Mouse (Mus musculus) midbrain, postnatal 0 days (tissue): ENCODE measurements around the gene Lasp1. TPM values are rescaled to one million over a fixed set of nuclear protein-coding genes. Genes with fewer than 3 reads are reported as not detected.

Experiments
- ATAC-seq: fragments of 200-750 bp; cut with Nextera tagmentation; 2 replicates; pipeline ENCODE4 v1.8.0; 2017; ENCODE audit warnings: moderate number of reproducible peaks, mild to moderate bottlenecking, moderate TSS enrichment, moderate library complexity; ENCODE audit not compliant: low FRiP score
- DNase-seq: peaks from one replicate; pipeline ENCODE4 v3.0.0-alpha.2; 2015; ENCODE audit warnings: low spot score
- H3K27ac ChIP-seq: fragments of 300-500 bp; sonication (generic); 2 replicates; pipeline ENCODE4 v1.5.1; 2014; ENCODE audit warnings: low read depth, mild to moderate bottlenecking, low read length, mixed read lengths
- H3K27me3 ChIP-seq: fragments of 300-500 bp; sonication (generic); 2 replicates; pipeline ENCODE4 v1.6.1; 2014; ENCODE audit warnings: low read length, control low read depth, mixed read lengths; ENCODE audit not compliant: insufficient read depth
- H3K36me3 ChIP-seq: fragments of 300-500 bp; sonication (generic); 2 replicates; pipeline ENCODE4 v1.6.1; 2014; ENCODE audit warnings: low read length, control low read depth, mixed read lengths; ENCODE audit not compliant: insufficient read depth
- H3K4me1 ChIP-seq: fragments of 300-500 bp; sonication (generic); 2 replicates; pipeline ENCODE4 v1.6.1; 2014; ENCODE audit warnings: mild to moderate bottlenecking, control low read depth, antibody characterized with exemption, low read length, mixed read lengths; ENCODE audit not compliant: insufficient read depth
- H3K4me2 ChIP-seq: fragments of 300-500 bp; sonication (generic); 2 replicates; pipeline ENCODE4 v1.6.1; 2014; ENCODE audit warnings: low read depth, mild to moderate bottlenecking, low read length, mixed read lengths; ENCODE audit not compliant: poor library complexity, severe bottlenecking
- H3K4me3 ChIP-seq: fragments of 300-500 bp; sonication (generic); 2 replicates; pipeline ENCODE4 v1.5.1; 2014; ENCODE audit warnings: low read depth, mild to moderate bottlenecking, low read length, moderate library complexity
- H3K9ac ChIP-seq: fragments of 300-500 bp; sonication (generic); replicated peaks from 2 replicates; pipeline ENCODE4 v1.6.1; 2014; ENCODE audit warnings: mild to moderate bottlenecking, low read length, moderate library complexity, mixed read lengths; ENCODE audit not compliant: poor library complexity, severe bottlenecking
- H3K9me3 ChIP-seq: fragments of 300-500 bp; sonication (generic); 2 replicates; pipeline ENCODE4 v1.6.1; 2016; ENCODE audit warnings: low read length, control low read depth
- CTCF ChIP-seq: IDR thresholded peaks from 2 replicates; pipeline ENCODE4 v1.5.1; 2016; ENCODE audit warnings: antibody characterized with exemption, mild to moderate bottlenecking
- WGBS: fragments of 180-500 bp; shearing (Covaris S2); extraction: QIAGEN DNeasy Blood & Tissue Kit; methylation state at CpG from one replicate; pipeline ENCODE4 v1.1.7; 2014; 5-methylcytosine and 5-hydroxymethylcytosine counted together
- polyA plus RNA-seq: library from polyadenylated mRNA; unstranded; fragments of >200 nt; fragmentation: Nextera tagmentation; extraction: Ambion mirVana; gene quantifications from 2 replicates; pipeline ENCODE4 v1.2.1, GENCODE M21; 2015
- total RNA-seq: library from RNA; depleted of rRNA; stranded (reverse); fragments of >200 nt; gene quantifications from 2 replicates; pipeline ENCODE4 v1.2.3, GENCODE M21; 2014

The Lasp1 gene
- total and polyA plus RNA-seq, 2 experiments from 2014 or later: 179 to 206 TPM

DNA sequence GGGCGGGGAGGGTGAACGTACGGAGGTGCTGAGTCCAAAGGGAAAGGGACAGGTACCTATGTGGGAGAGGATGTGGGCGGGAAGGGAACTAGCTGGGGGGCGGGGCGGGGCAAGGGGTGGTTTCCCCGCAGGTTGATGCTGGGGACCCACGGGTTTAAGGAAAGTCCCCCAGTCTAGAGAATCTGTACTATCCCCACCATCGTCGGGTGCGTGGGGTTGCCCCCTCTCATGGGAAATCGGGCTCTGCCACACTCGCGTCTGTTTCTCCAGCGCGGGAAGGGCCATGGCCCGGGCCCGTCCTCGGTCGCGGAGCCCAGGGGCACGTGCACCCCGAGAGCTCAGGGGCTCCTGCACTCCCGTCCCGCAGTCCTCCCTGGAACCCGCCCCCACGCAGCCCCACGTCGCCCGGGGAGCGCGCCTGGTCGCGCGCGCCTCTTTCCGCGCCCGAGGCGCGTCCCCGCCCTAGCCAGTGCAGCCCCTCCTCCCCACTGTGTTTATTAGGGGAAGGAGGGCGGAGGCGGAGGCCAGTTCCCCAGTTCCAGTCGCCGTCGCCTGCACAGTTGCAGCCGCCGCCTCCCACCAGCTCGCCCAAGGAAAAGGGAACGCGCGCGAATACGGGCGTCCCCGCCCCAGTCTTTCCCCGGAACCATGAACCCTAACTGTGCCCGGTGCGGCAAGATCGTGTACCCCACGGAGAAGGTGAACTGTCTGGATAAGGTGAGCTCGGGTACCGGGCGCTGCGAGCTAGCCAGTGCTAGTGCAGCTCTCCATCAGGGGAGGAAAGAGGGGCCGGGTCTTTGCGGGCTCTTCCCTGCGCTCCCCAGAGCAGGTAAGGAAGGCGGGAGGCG lies 570 bp downstream of the Lasp1 start:
- Histone ChIP-seq H3K27ac (peak overlapping the region; percentile 95), H3K36me3 (no peaks in the 10 kb centered on the region), H3K9ac (peak overlapping the region; percentile 85), H3K27me3 (no peaks in the 10 kb centered on the region), H3K4me1 (peaks cover 10% of the 10 kb centered on the region), H3K9me3 (no peaks in the 10 kb centered on the region), H3K4me3 (peak overlapping the region; percentile 89), H3K4me2 (peak overlapping the region; percentile 71)
- peak; percentile 86 for ATAC-seq
- under 1% methylated on average over 63 of the region's 71 CpGs for WGBS
- DNase-seq: peak; percentile 91
- no peak for TF ChIP-seq CTCF

GRCm38 (mm10) chr11:97799994-97800690 lies 1.3 kb downstream of the Lasp1 start:
- WGBS: 2% methylated on average over 32 of the region's 43 CpGs
- no peaks in the 10 kb centered on the region for H3K36me3 ChIP-seq

DNA sequence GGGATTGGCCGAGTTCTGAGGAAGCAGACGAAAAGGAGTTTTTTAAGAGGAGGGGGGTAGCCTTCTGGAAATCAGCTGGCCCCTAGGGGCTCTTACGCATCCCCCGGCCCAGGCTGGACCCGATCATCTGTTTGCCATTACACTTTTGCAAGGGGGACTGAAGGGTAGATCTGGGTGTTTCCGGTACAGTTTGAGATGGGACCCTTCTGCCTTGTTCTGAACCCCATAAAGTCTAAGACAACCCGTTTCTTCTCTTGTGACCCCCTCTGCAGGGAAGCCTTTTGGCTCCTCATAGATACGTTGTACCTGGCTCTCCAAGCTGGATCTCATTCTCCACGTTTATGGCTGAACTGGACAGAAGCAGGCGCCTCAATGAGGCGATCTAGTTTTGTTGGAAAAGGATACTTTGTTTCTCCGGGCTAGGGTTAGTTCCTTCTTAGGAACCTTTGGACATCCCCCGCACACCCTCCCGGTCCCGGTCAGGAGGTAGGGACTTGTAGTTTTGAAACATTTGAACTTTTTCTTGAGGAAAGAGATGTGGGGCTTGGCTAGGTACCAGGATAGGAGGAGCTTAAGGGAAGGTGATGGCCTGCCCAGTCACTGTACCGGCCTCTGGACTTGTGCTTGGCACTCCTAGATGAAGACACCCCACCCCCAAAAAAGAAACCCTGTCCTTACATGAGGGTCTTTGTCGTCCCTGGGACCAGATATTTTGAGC lies 2.0 kb downstream of the Lasp1 start:
- 5% methylated on average over 17 of the region's 17 CpGs for WGBS
- no peak for DNase-seq
- peaks cover 24% of the 10 kb centered on the region for H3K4me1 ChIP-seq

More at GRCm38 (mm10) chr11:97799994-97800690, 1.3 kb downstream of the Lasp1 start:
- Histone ChIP-seq H3K27me3 (no peaks in the 10 kb centered on the region), H3K27ac (peak overlapping the region; percentile 95), H3K4me2 (peak overlapping the region; percentile 71), H3K9me3 (no peaks in the 10 kb centered on the region), H3K9ac (peak overlapping the region; percentile 85), H3K4me3 (peak overlapping the region; percentile 89), H3K4me1 (peaks cover 17% of the 10 kb centered on the region)
- DNase-seq (no peak), ATAC-seq (peak; percentile 57)
- TF ChIP-seq CTCF: no peak

DNA sequence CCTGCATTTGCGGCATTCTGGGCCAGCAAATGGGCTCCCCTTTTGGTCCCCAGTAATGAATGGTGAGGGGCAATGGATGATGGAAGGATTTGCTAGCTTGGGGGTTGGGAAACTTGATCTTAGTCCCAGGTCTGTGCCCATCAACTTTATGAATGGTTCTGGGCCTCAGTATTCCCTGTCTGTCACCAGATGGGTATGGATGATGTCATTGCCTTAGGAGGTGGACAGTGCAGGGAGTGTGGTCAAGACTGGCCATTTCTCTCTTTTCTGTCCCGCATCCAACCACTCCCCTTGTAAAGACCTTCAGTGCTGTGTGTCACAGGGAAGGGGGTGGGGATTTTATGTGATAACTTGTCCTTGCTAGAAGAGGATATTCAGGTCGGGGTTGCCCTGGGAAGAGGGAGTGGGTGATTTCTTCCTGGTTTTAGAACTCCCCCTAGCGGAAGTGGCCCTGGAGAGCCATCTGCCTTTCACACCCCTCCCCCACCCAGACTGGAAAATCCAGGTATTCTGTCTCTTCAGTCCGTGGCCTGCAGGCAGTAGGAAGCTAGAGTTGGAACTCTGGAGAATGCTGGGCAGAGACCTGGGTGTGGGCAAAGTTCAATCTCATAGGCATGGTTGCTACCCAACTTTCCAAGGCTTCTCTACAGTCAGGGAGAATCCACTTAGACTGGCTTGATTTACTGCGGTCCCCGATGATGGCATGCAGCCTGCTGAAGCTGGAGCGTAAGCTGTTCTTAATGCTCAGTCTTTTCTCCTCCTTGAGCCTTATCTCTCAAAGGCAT lies 2.8 kb downstream of the Lasp1 start:
- WGBS: 26% methylated on average over 8 of the region's 8 CpGs
- TF ChIP-seq CTCF: peak; percentile 60
- Histone ChIP-seq H3K9ac (peak overlapping the region; percentile 85; the same call in 1 of the 2 replicates), H3K27me3 (no peaks in the 10 kb centered on the region), H3K9me3 (no peaks in the 10 kb centered on the region), H3K4me2 (peak overlapping the region; percentile 71), H3K4me1 (peaks cover 27% of the 10 kb centered on the region), H3K27ac (peak overlapping the region; percentile 95), H3K36me3 (no peaks in the 10 kb centered on the region), H3K4me3 (peak overlapping the region; percentile 89)
- no peak for DNase-seq
- ATAC-seq: no peak

More for the DNA sequence above, 2.0 kb downstream of the Lasp1 start:
- Histone ChIP-seq H3K4me2 (peak overlapping the region; percentile 71), H3K4me3 (peak overlapping the region; percentile 89), H3K27ac (peak overlapping the region; percentile 95), H3K27me3 (no peaks in the 10 kb centered on the region), H3K9ac (peak overlapping the region; percentile 85), H3K9me3 (no peaks in the 10 kb centered on the region), H3K36me3 (no peaks in the 10 kb centered on the region)
- no peak for TF ChIP-seq CTCF
- ATAC-seq: no peak

DNA sequence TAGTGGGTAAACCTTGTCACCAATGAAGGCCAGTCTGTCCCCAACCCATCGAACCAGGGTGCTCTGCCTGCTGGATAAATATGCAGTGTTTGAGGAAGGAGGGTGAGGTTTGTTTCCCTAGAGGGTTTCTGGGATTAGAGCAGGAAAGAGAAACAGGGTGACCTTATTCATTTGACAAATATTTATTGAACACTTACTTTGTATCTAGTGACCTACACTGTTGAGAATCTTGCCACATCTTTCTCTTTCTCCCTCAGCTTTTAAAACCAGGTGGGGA lies 3.3 kb downstream of the Lasp1 start:
- no peak for DNase-seq
- Histone ChIP-seq H3K4me1 (peaks cover 27% of the 10 kb centered on the region), H3K27me3 (no peaks in the 10 kb centered on the region), H3K9me3 (no peaks in the 10 kb centered on the region), H3K4me3 (peak overlapping the region; percentile 89), H3K9ac (peak overlapping the region; percentile 44; the same call in 1 of the 2 replicates), H3K4me2 (peak overlapping the region; percentile 71), H3K27ac (peak overlapping the region; percentile 48; the same call in 1 of the 2 replicates), H3K36me3 (no peaks in the 10 kb centered on the region)
- 34% methylated on average over 1 of the region's 1 CpGs for WGBS
- no peak for ATAC-seq
- TF ChIP-seq CTCF: no peak
